ENCODE assay signal across 14 mouse cellular contexts in the genomic region with DNA sequence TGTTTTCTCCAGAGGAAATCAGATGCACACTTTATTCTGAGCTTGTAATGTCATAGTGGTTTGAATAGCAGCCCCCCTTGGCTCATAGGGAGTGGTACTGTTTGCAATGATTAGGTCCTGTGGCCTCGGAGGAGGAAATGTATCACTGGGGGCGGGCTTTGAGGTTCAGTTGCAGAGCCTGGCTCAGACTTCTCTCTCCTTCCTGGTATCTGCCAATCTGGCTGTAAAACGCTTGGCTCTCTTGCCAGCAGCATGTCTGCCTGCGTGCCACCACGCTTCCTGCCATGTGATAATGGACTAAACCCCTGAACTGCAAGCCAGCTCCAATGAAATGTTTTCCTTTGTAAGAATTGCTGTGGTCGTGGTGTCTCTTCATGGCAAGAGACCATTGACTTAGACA.
DNase-seq lines count a peak whose midpoint lies in the region; TF ChIP-seq lines count a peak whose summit lies in the region.
"Had no signal": no experiment of that assay in that cellular context is flagged by ENCODE, and none has a peak within 500 bp of the region (broad histone marks: within the 10 kb centered on the region; RNA-seq: fewer than 3 reads in every experiment).

No protein-coding gene starts in this region.

- DNase-seq in cerebellum, postnatal 14 days: peak; percentile 63 to 68
- no peak for DNase-seq in cerebellum, adult 11 months
- DNase-seq in layer of hippocampus, postnatal 14 days (ENCODE audit: low spot score in 2 of 2): peak; percentile 4 to 49
- no peak for DNase-seq in layer of hippocampus, adult 18-20 months (ENCODE audit: low spot score in 2 of 2)
- DNase-seq in gastrocnemius, postnatal 10 days: peak; percentile 16
- peak; percentile 15 for DNase-seq in thymus, postnatal 14 days
- no peak for DNase-seq in cerebellum, postnatal 4 days (ENCODE audit: low spot score in 2 of 2)
- no peak for DNase-seq in heart, adult 2 months
- DNase-seq: adrenal gland, postnatal 25 days; cerebellum, adult 11-12 months; kidney, adult 8-10 months; lung, adult 2 months; right cerebral cortex, adult 18-20 months had no signal

- TF ChIP-seq CTCF in heart, adult 2 months (IDR thresholded peaks at IDR 0.05): no peak

- TF ChIP-seq EP300 in heart, adult 2 months (IDR thresholded peaks at IDR 0.05; ENCODE audit: insufficient read depth, low read depth, low read length): no peak

- no peaks in the 10 kb centered on the region for H3K79me2 ChIP-seq in heart, adult 2 months (replicated peaks; ENCODE audit: control insufficient read depth, insufficient read depth, low read length)

- peaks cover 1% of the 10 kb centered on the region; the same call in 1 of the 2 replicates for H3K4me1 ChIP-seq in heart, adult 2 months (ENCODE audit: control insufficient read depth, insufficient read depth, low read length)
- H3K4me1 ChIP-seq: hindbrain, embryonic 15.5 days had no signal

- no peak for TF ChIP-seq POLR2A in heart, adult 2 months (IDR thresholded peaks at IDR 0.05; ENCODE audit: insufficient read depth, low read depth, low read length)

- whole genome bisulfite sequencing in heart, adult 2 months: 33% methylated on average over 6 of the region's 6 CpGs

- intact Hi-C loops in heart, adult 2 months (cut with DNase I): no loop called here

- H3K36me3 ChIP-seq in heart, adult 2 months (ENCODE audit: control insufficient read depth, insufficient read depth, low read length): no peaks in the 10 kb centered on the region
- H3K36me3 ChIP-seq: hindbrain, embryonic 15.5 days had no signal

- no peak overlapping the region for H3K27ac ChIP-seq in heart, adult 2 months
- H3K27ac ChIP-seq: hindbrain, embryonic 15.5 days had no signal

- H3K27me3 ChIP-seq in heart, adult 2 months (ENCODE audit: control insufficient read depth, insufficient read depth, low read length): no peaks in the 10 kb centered on the region; the same call in 1 of the 2 replicates
- H3K27me3 ChIP-seq: hindbrain, embryonic 15.5 days had no signal

- no peak overlapping the region for H3K9ac ChIP-seq in heart, adult 2 months (ENCODE audit: low read depth, low read length)
- H3K9ac ChIP-seq: hindbrain, embryonic 15.5 days had no signal

- H3K4me3 ChIP-seq in heart, adult 2 months: no peak overlapping the region
- H3K4me3 ChIP-seq: hindbrain, embryonic 15.5 days had no signal

Comparison
In these comparisons a context has a peak if more than half of its experiments do, and no peak if none do; other contexts are left out.
1. DNase-seq: peak in cerebellum, postnatal 14 days (2 of 2), layer of hippocampus, postnatal 14 days (2 of 2), gastrocnemius, postnatal 10 days (single experiment) and thymus, postnatal 14 days (single experiment); none in cerebellum, adult 11 months (single experiment), layer of hippocampus, adult 18-20 months (0 of 2), cerebellum, postnatal 4 days (0 of 2) and heart, adult 2 months (0 of 2).